Mouse (Mus musculus): Measurements from ENCODE around the gene Pcbd1.

- TF ChIP-seq CHD2 (IDR thresholded peaks at IDR 0.05; ENCODE audit: low read depth, low read length), result no peak
- no peak for TF ChIP-seq ZNF384 (IDR thresholded peaks at IDR 0.05; ENCODE audit: low read depth, low read length)
- TF ChIP-seq HCFC1 (IDR thresholded peaks at IDR 0.05; ENCODE audit: borderline replicate concordance, insufficient read depth, low read length), result no peak
- TF ChIP-seq ZC3H11A (IDR thresholded peaks at IDR 0.05; ENCODE audit: borderline replicate concordance, low read depth, low read length), result no peak
- TF ChIP-seq MAFK (IDR thresholded peaks at IDR 0.05; ENCODE audit: insufficient read depth, low read depth, low read length), result no peak
Measured at GRCm38 (mm10) chr10:61143343-61143742, 54.2 kb downstream of the Pcbd1 start.

Data from ES-E14 (cell line).